ENCODE assay signal across 8 mouse cellular contexts in the genomic region with DNA sequence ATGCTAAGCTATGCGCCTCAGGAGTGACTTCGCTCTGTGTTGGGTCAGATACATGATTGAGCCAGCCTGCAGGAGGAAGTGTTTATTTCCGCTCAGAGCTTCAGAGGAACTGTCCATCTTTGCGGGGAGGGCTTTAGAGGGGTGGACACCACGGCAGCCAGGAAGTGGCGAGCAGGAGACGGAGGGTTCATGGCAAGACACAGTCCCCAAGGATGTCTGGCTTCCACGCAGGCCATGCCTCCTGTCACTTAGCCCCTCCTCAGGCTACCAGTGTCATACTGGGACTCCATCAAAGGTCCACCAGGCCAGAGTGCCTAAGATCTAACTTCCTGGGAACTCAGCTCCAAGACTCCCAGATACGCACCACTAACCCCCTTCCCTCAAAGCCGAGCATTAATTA. TPM values are rescaled to one million over a fixed set of nuclear protein-coding genes. Genes with fewer than 3 reads are reported as not detected.
A peak's percentile ranks its signal among the peaks of the same experiment; 100 is the strongest.
DNase-seq lines count a peak whose midpoint lies in the region; ATAC-seq and TF ChIP-seq lines count a peak whose summit lies in the region.

No protein-coding gene starts in this region.

- peak overlapping the region; percentile 43 for H3K27ac ChIP-seq in layer of hippocampus, adult 2 months
- H3K27ac ChIP-seq in heart, embryonic 14.5 days (replicated peaks in 1 of 2; ENCODE audit: control insufficient read depth in 1 of 2, insufficient read depth in 1 of 2, low read depth in 2 of 2, low read length in 2 of 2) = peak overlapping the region; percentile 19 to 42; a peak in 3 of 4 replicates
- peak overlapping the region; percentile 55; the same call in 1 of the 2 replicates for H3K27ac ChIP-seq in midbrain, embryonic 14.5 days (replicated peaks; ENCODE audit: low read depth, low read length)

- no peak; the same call in 1 of the 2 replicates for ATAC-seq in heart, embryonic 14.5 days (ENCODE audit: insufficient number of reproducible peaks, insufficient read depth, low FRiP score, low read depth)
- no peak for ATAC-seq in midbrain, embryonic 14.5 days (ENCODE audit: low FRiP score, low TSS enrichment)

- H3K4me1 ChIP-seq in heart, embryonic 14.5 days (ENCODE audit: control insufficient read depth in 2 of 2, insufficient read depth in 2 of 2, low read length in 2 of 2) = peaks cover 2 to 9% of the 10 kb centered on the region in 2 experiments; a peak in 1 of 4 replicates
- H3K4me1 ChIP-seq in midbrain, embryonic 14.5 days (ENCODE audit: control insufficient read depth, insufficient read depth, low read length) = no peaks in the 10 kb centered on the region

- no peak for DNase-seq in layer of hippocampus, adult 2 months (ENCODE audit: low spot score in 2 of 2)
- DNase-seq in layer of hippocampus, postnatal 25 days (ENCODE audit: extremely low spot score in 1 of 2, low spot score in 1 of 2) = no peak
- DNase-seq in kidney, postnatal 14 days = peak; percentile 76
- no peak for DNase-seq in midbrain, embryonic 14.5 days
- no peak for DNase-seq in frontal cortex, postnatal 14 days (ENCODE audit: low spot score in 2 of 2)
- DNase-seq in ovary, postnatal 10 days (ENCODE audit: low spot score) = no peak
- no peak for DNase-seq in MN1 (ENCODE audit: low spot score)

- H3K36me3 ChIP-seq in heart, embryonic 14.5 days (ENCODE audit: control insufficient read depth, insufficient read depth, low read length) = peaks cover 61% of the 10 kb centered on the region
- peaks cover 30% of the 10 kb centered on the region; the same call in 1 of the 2 replicates for H3K36me3 ChIP-seq in midbrain, embryonic 14.5 days (ENCODE audit: control insufficient read depth, insufficient read depth, low read length)

- H3K27me3 ChIP-seq in heart, embryonic 14.5 days (ENCODE audit: control insufficient read depth, insufficient read depth, low read length) = no peaks in the 10 kb centered on the region
- no peaks in the 10 kb centered on the region for H3K27me3 ChIP-seq in midbrain, embryonic 14.5 days (ENCODE audit: control insufficient read depth, insufficient read depth, low read length)

- H3K4me3 ChIP-seq in layer of hippocampus, adult 2 months = no peak overlapping the region
- H3K4me3 ChIP-seq in heart, embryonic 14.5 days (ENCODE audit: control insufficient read depth in 1 of 2, insufficient read depth in 1 of 2, low read depth in 1 of 2, low read length in 2 of 2) = no peak overlapping the region
- no peak overlapping the region for H3K4me3 ChIP-seq in midbrain, embryonic 14.5 days (replicated peaks; ENCODE audit: low read depth, low read length)

- WGBS in heart, embryonic 14.5 days = 73% methylated on average over 10 of the region's 10 CpGs
- 67% methylated on average over 10 of the region's 10 CpGs for WGBS in midbrain, embryonic 14.5 days

- H3K9ac ChIP-seq in heart, embryonic 14.5 days (ENCODE audit: low read length) = no peak overlapping the region
- no peak overlapping the region for H3K9ac ChIP-seq in midbrain, embryonic 14.5 days (replicated peaks; ENCODE audit: low read length)

- no peaks in the 10 kb centered on the region for H3K9me3 ChIP-seq in heart, embryonic 14.5 days (ENCODE audit: control insufficient read depth, low read length)
- no peaks in the 10 kb centered on the region for H3K9me3 ChIP-seq in midbrain, embryonic 14.5 days (ENCODE audit: control insufficient read depth, low read length)

- no peak for TF ChIP-seq CTCF in layer of hippocampus, adult 2 months (conservative IDR thresholded peaks at IDR 0.05)

- no peak overlapping the region for H3K4me2 ChIP-seq in heart, embryonic 14.5 days (ENCODE audit: low read length)
- no peak overlapping the region for H3K4me2 ChIP-seq in midbrain, embryonic 14.5 days (ENCODE audit: low read length)

RNA-seq across cellular contexts. Expression of a gene that starts 46.6 kb away (rescaled TPM):
- 10 to 100 TPM; 19.4 to 19.7 TPM for total RNA-seq in layer of hippocampus, adult 2 months (2021)
- 10 to 100 TPM; 15.5 to 23.7 TPM for total RNA-seq in layer of hippocampus, postnatal 25 days (2021)
- polyA plus RNA-seq in heart, embryonic 14.5 days (2014; fragmentation: Nextera tagmentation; extraction: Ambion mirVana) = 38.0 and 40.5 TPM in 2 replicates
- 46.7 and 49.1 TPM in 2 replicates for polyA plus RNA-seq in midbrain, embryonic 14.5 days (2014; fragmentation: Nextera tagmentation; extraction: Ambion mirVana)
